Mouse (Mus musculus) hindbrain, embryonic 12.5 days (tissue): ENCODE data around the gene Pycr2. TPM values are rescaled to one million over a fixed set of nuclear protein-coding genes. Genes with fewer than 3 reads are reported as not detected.

Source experiments
- ATAC-seq: fragments of 200-750 bp; cut with Nextera tagmentation; 2 replicates; pipeline ENCODE4 v1.8.0; 2017; ENCODE audit warnings: moderate TSS enrichment; ENCODE audit not compliant: low FRiP score
- H3K27ac ChIP-seq: fragments of 300-500 bp; sonication (generic); 2 replicates; pipeline ENCODE4 v1.5.1; 2016; ENCODE audit warnings: mild to moderate bottlenecking
- H3K27me3 ChIP-seq: fragments of 300-500 bp; sonication (generic); 2 replicates; pipeline ENCODE4 v1.6.1; 2016; ENCODE audit warnings: mild to moderate bottlenecking
- H3K36me3 ChIP-seq: fragments of 300-500 bp; sonication (generic); 2 replicates; pipeline ENCODE4 v1.6.1; 2016; ENCODE audit warnings: mild to moderate bottlenecking
- H3K4me1 ChIP-seq: fragments of 300-500 bp; sonication (generic); 2 replicates; pipeline ENCODE4 v1.6.1; 2016
- H3K4me2 ChIP-seq: fragments of 300-500 bp; sonication (generic); replicated peaks from 2 replicates; pipeline ENCODE4 v1.6.1; 2016; ENCODE audit warnings: mild to moderate bottlenecking
- H3K4me3 ChIP-seq: fragments of 300-500 bp; sonication (generic); 2 replicates; pipeline ENCODE4 v1.5.1; 2016; ENCODE audit warnings: mild to moderate bottlenecking
- H3K9ac ChIP-seq: fragments of 300-500 bp; sonication (generic); 2 replicates; pipeline ENCODE4 v1.6.1; 2016; ENCODE audit warnings: mild to moderate bottlenecking, moderate library complexity
- H3K9me3 ChIP-seq: fragments of 300-500 bp; sonication (generic); replicated peaks from 2 replicates; pipeline ENCODE4 v1.6.1; 2016; ENCODE audit warnings: mild to moderate bottlenecking
- WGBS: fragments of 180-500 bp; shearing (Covaris S2); methylation state at CpG from one replicate; pipeline ENCODE4 v1.1.7; 2016; 5-methylcytosine and 5-hydroxymethylcytosine counted together
- polyA plus RNA-seq: library from polyadenylated mRNA; unstranded; fragments of >200 nt; fragmentation: Nextera tagmentation; extraction: Ambion mirVana; gene quantifications from 2 replicates; pipeline ENCODE4 v1.2.1, GENCODE M21; 2016

The Pycr2 gene
- polyA plus RNA-seq, 1 experiment from 2014 or later, result 91.6 TPM

GRCm38 (mm10) chr1:180906461-180907147, 2.5 kb downstream of the Pycr2 start:
- Histone ChIP-seq H3K9ac (peak overlapping the region; percentile 0; the same call in 1 of the 2 replicates), H3K4me3 (no peak overlapping the region), H3K27ac (no peak overlapping the region), H3K4me2 (no peak overlapping the region), H3K27me3 (no peaks in the 10 kb centered on the region), H3K9me3 (no peaks in the 10 kb centered on the region), H3K4me1 (peaks cover 24% of the 10 kb centered on the region), H3K36me3 (peaks cover 38% of the 10 kb centered on the region)
- no peak for ATAC-seq
- 92% methylated on average over 24 of the region's 24 CpGs for WGBS

- no peak for ATAC-seq
- Histone ChIP-seq H3K4me2 (no peak overlapping the region), H3K9ac (no peak overlapping the region), H3K27me3 (no peaks in the 10 kb centered on the region), H3K36me3 (peaks cover 33% of the 10 kb centered on the region), H3K27ac (no peak overlapping the region), H3K4me3 (no peak overlapping the region), H3K9me3 (no peaks in the 10 kb centered on the region), H3K4me1 (peaks cover 5% of the 10 kb centered on the region; the same call in 1 of the 2 replicates)
- 42% methylated on average over 8 of the region's 8 CpGs for WGBS
These were observed 7.0 kb downstream of the Pycr2 start for GRCm38 (mm10) chr1:180911138-180911537.

GRCm38 (mm10) chr1:180911653-180912287, 7.7 kb downstream of the Pycr2 start:
- H3K9ac ChIP-seq, result no peak overlapping the region
- H3K27ac ChIP-seq, result no peak overlapping the region
- no peaks in the 10 kb centered on the region for H3K9me3 ChIP-seq
- 0 out of 2 replicates have a peak overlapping the region, but pooled peaks have one; percentile 1 for H3K4me2 ChIP-seq
- H3K27me3 ChIP-seq, result no peaks in the 10 kb centered on the region
- H3K4me1 ChIP-seq, result 0 out of 2 replicates have a peak, but pooled peaks cover 2% of the 10 kb centered on the region
- peaks cover 27% of the 10 kb centered on the region for H3K36me3 ChIP-seq
- no peak for ATAC-seq
- H3K4me3 ChIP-seq, result no peak overlapping the region
- 51% methylated on average over 18 of the region's 20 CpGs for WGBS

GRCm38 (mm10) chr1:180912792-180913191, 8.7 kb downstream of the Pycr2 start:
- 0 out of 2 replicates have a peak, but pooled peaks cover 2% of the 10 kb centered on the region for H3K4me1 ChIP-seq
- no peaks in the 10 kb centered on the region for H3K27me3 ChIP-seq
- H3K27ac ChIP-seq, result no peak overlapping the region
- 89% methylated on average over 5 of the region's 5 CpGs for WGBS
- H3K4me2 ChIP-seq, result no peak overlapping the region
- H3K9ac ChIP-seq, result no peak overlapping the region
- peaks cover 16% of the 10 kb centered on the region for H3K36me3 ChIP-seq
- ATAC-seq, result no peak
- H3K9me3 ChIP-seq, result no peaks in the 10 kb centered on the region
- H3K4me3 ChIP-seq, result no peak overlapping the region

- Histone ChIP-seq H3K27ac (no peak overlapping the region), H3K27me3 (no peaks in the 10 kb centered on the region), H3K9me3 (no peaks in the 10 kb centered on the region), H3K4me2 (no peak overlapping the region), H3K4me3 (no peak overlapping the region), H3K36me3 (peaks cover 6% of the 10 kb centered on the region), H3K9ac (no peak overlapping the region), H3K4me1 (0 out of 2 replicates have a peak, but pooled peaks cover 2% of the 10 kb centered on the region)
- ATAC-seq, result no peak
- WGBS, result 60% methylated on average over 4 of the region's 4 CpGs
These were observed 9.7 kb downstream of the Pycr2 start for GRCm38 (mm10) chr1:180913797-180914196.

- H3K27me3 ChIP-seq, result no peaks in the 10 kb centered on the region
- 81% methylated on average over 11 of the region's 11 CpGs for WGBS
- no peaks in the 10 kb centered on the region for H3K9me3 ChIP-seq
- no peak for ATAC-seq
- H3K36me3 ChIP-seq, result no peaks in the 10 kb centered on the region
- no peak overlapping the region for H3K4me2 ChIP-seq
- no peak overlapping the region for H3K9ac ChIP-seq
- H3K4me3 ChIP-seq, result no peak overlapping the region
- no peak overlapping the region for H3K27ac ChIP-seq
- H3K4me1 ChIP-seq, result 0 out of 2 replicates have a peak, but pooled peaks cover 1% of the 10 kb centered on the region
These were observed 12.3 kb downstream of the Pycr2 start for GRCm38 (mm10) chr1:180916425-180916824.

GRCm38 (mm10) chr1:180917053-180917452, 13.0 kb downstream of the Pycr2 start:
- Histone ChIP-seq H3K4me2 (no peak overlapping the region), H3K27ac (no peak overlapping the region), H3K36me3 (no peaks in the 10 kb centered on the region), H3K4me3 (no peak overlapping the region), H3K9me3 (no peaks in the 10 kb centered on the region), H3K27me3 (no peaks in the 10 kb centered on the region), H3K9ac (no peak overlapping the region), H3K4me1 (no peaks in the 10 kb centered on the region)
- 56% methylated on average over 1 of the region's 1 CpGs for WGBS
- ATAC-seq, result no peak

- H3K4me2 ChIP-seq, result no peak overlapping the region
- no peak overlapping the region for H3K9ac ChIP-seq
- H3K4me1 ChIP-seq, result no peaks in the 10 kb centered on the region
- no peak overlapping the region for H3K27ac ChIP-seq
- WGBS, result 31% methylated on average over 8 of the region's 8 CpGs
- H3K36me3 ChIP-seq, result no peaks in the 10 kb centered on the region
- H3K4me3 ChIP-seq, result no peak overlapping the region
- ATAC-seq, result no peak
- no peaks in the 10 kb centered on the region for H3K27me3 ChIP-seq
- H3K9me3 ChIP-seq, result no peaks in the 10 kb centered on the region
These were observed 15.6 kb downstream of the Pycr2 start for GRCm38 (mm10) chr1:180919686-180920085.

GRCm38 (mm10) chr1:180922273-180923048, 18.4 kb downstream of the Pycr2 start:
- H3K4me2 ChIP-seq, result no peak overlapping the region
- no peak for ATAC-seq
- no peaks in the 10 kb centered on the region for H3K36me3 ChIP-seq
- H3K4me1 ChIP-seq, result no peaks in the 10 kb centered on the region
- no peaks in the 10 kb centered on the region for H3K9me3 ChIP-seq
- H3K27me3 ChIP-seq, result no peaks in the 10 kb centered on the region
- no peak overlapping the region for H3K4me3 ChIP-seq
- H3K27ac ChIP-seq, result no peak overlapping the region
- H3K9ac ChIP-seq, result no peak overlapping the region
- 82% methylated on average over 6 of the region's 6 CpGs for WGBS

GRCm38 (mm10) chr1:180924737-180925136, 20.6 kb downstream of the Pycr2 start:
- 44% methylated on average over 2 of the region's 2 CpGs for WGBS

GRCm38 (mm10) chr1:180926286-180926685, 22.2 kb downstream of the Pycr2 start:
- H3K9ac ChIP-seq, result no peak overlapping the region
- H3K36me3 ChIP-seq, result no peaks in the 10 kb centered on the region
- no peaks in the 10 kb centered on the region for H3K27me3 ChIP-seq
- 68% methylated on average over 4 of the region's 4 CpGs for WGBS
- no peak for ATAC-seq
- H3K4me2 ChIP-seq, result no peak overlapping the region
- no peak overlapping the region for H3K4me3 ChIP-seq
- H3K9me3 ChIP-seq, result no peaks in the 10 kb centered on the region
- H3K4me1 ChIP-seq, result no peaks in the 10 kb centered on the region
- H3K27ac ChIP-seq, result no peak overlapping the region

More at GRCm38 (mm10) chr1:180924737-180925136, 20.6 kb downstream of the Pycr2 start:
- Histone ChIP-seq H3K9ac (no peak overlapping the region), H3K4me2 (no peak overlapping the region), H3K9me3 (no peaks in the 10 kb centered on the region), H3K4me3 (no peak overlapping the region), H3K27me3 (no peaks in the 10 kb centered on the region), H3K27ac (no peak overlapping the region), H3K36me3 (no peaks in the 10 kb centered on the region), H3K4me1 (no peaks in the 10 kb centered on the region)
- no peak for ATAC-seq

GRCm38 (mm10) chr1:180929599-180929998, 25.5 kb downstream of the Pycr2 start:
- Histone ChIP-seq H3K36me3 (no peaks in the 10 kb centered on the region), H3K9ac (no peak overlapping the region), H3K27ac (no peak overlapping the region), H3K27me3 (peaks cover 20% of the 10 kb centered on the region), H3K4me3 (no peak overlapping the region), H3K9me3 (no peaks in the 10 kb centered on the region), H3K4me1 (peaks cover 5% of the 10 kb centered on the region; the same call in 1 of the 2 replicates), H3K4me2 (no peak overlapping the region)
- no peak for ATAC-seq
- 80% methylated on average over 2 of the region's 2 CpGs for WGBS
